Mouse (Mus musculus): ENCODE data around the gene Luc7l3. TPM values are rescaled to one million over a fixed set of nuclear protein-coding genes. Genes with fewer than 3 reads are reported as not detected.

Luc7l3 gene
- polyA plus RNA-seq, 1 experiment from 2014 or later: 173 TPM

- H3K27ac ChIP-seq: 0 out of 2 replicates have a peak overlapping the region, but pooled peaks have one; percentile 1
- peak; percentile 78 for ATAC-seq
- WGBS: 1% methylated on average over 18 of the region's 18 CpGs
Observed at GRCm38 (mm10) chr11:94265134-94265785, 56.5 kb downstream of the Luc7l3 start.

GRCm38 (mm10) chr11:94261585-94262370 is 60.0 kb downstream of the Luc7l3 start:
- Histone ChIP-seq H3K9ac (no peak overlapping the region), H3K36me3 (ENCODE audit: poor library complexity, severe bottlenecking) (no peaks in the 10 kb centered on the region), H3K27ac (no peak overlapping the region), H3K4me2 (no peak overlapping the region), H3K4me1 (peaks cover 13% of the 10 kb centered on the region), H3K9me3 (replicated peaks) (no peaks in the 10 kb centered on the region), H3K4me3 (no peak overlapping the region), H3K27me3 (no peaks in the 10 kb centered on the region)
- no peak for ATAC-seq
- WGBS: 82% methylated on average over 6 of the region's 6 CpGs

More at GRCm38 (mm10) chr11:94265134-94265785, 56.5 kb downstream of the Luc7l3 start:
- peaks cover 6% of the 10 kb centered on the region; the same call in 1 of the 2 replicates for H3K4me1 ChIP-seq
- H3K4me2 ChIP-seq: peak overlapping the region; percentile 59
- H3K9me3 ChIP-seq (replicated peaks): no peaks in the 10 kb centered on the region
- H3K4me3 ChIP-seq: peak overlapping the region; percentile 36
- peak overlapping the region; percentile 53 for H3K9ac ChIP-seq
- no peaks in the 10 kb centered on the region for H3K27me3 ChIP-seq
- no peaks in the 10 kb centered on the region for H3K36me3 ChIP-seq (ENCODE audit: poor library complexity, severe bottlenecking)

- Histone ChIP-seq H3K9me3 (replicated peaks) (no peaks in the 10 kb centered on the region), H3K36me3 (ENCODE audit: poor library complexity, severe bottlenecking) (no peaks in the 10 kb centered on the region), H3K27ac (no peak overlapping the region), H3K4me2 (no peak overlapping the region), H3K27me3 (no peaks in the 10 kb centered on the region), H3K4me3 (no peak overlapping the region), H3K4me1 (peaks cover 6% of the 10 kb centered on the region; the same call in 1 of the 2 replicates), H3K9ac (no peak overlapping the region)
- ATAC-seq: no peak
- WGBS: 42% methylated on average over 4 of the region's 4 CpGs
Observed at GRCm38 (mm10) chr11:94259814-94260213, 62.0 kb downstream of the Luc7l3 start.

- no peak overlapping the region for H3K4me2 ChIP-seq
- no peaks in the 10 kb centered on the region for H3K36me3 ChIP-seq (ENCODE audit: poor library complexity, severe bottlenecking)
- peaks cover 6% of the 10 kb centered on the region; the same call in 1 of the 2 replicates for H3K4me1 ChIP-seq
- H3K4me3 ChIP-seq: no peak overlapping the region
- WGBS: 61% methylated on average over 14 of the region's 14 CpGs
- ATAC-seq: peak; percentile 74; the same call in 1 of the 2 replicates
- no peaks in the 10 kb centered on the region for H3K9me3 ChIP-seq (replicated peaks)
- no peaks in the 10 kb centered on the region for H3K27me3 ChIP-seq
- H3K27ac ChIP-seq: no peak overlapping the region
- no peak overlapping the region for H3K9ac ChIP-seq
Observed at GRCm38 (mm10) chr11:94257987-94258386, 63.8 kb downstream of the Luc7l3 start.

GRCm38 (mm10) chr11:94255733-94256132 is 66.1 kb downstream of the Luc7l3 start:
- Histone ChIP-seq H3K9ac (no peak overlapping the region), H3K4me1 (peaks cover 6% of the 10 kb centered on the region; the same call in 1 of the 2 replicates), H3K27me3 (no peaks in the 10 kb centered on the region), H3K4me3 (no peak overlapping the region), H3K9me3 (replicated peaks) (no peaks in the 10 kb centered on the region), H3K27ac (no peak overlapping the region), H3K36me3 (ENCODE audit: poor library complexity, severe bottlenecking) (no peaks in the 10 kb centered on the region), H3K4me2 (no peak overlapping the region)
- ATAC-seq: peak; percentile 65; the same call in 1 of the 2 replicates
- WGBS: 57% methylated on average over 5 of the region's 5 CpGs

GRCm38 (mm10) chr11:94253691-94254090 is 68.1 kb downstream of the Luc7l3 start:
- Histone ChIP-seq H3K27ac (no peak overlapping the region), H3K9ac (no peak overlapping the region), H3K4me2 (no peak overlapping the region), H3K9me3 (replicated peaks) (no peaks in the 10 kb centered on the region), H3K4me3 (no peak overlapping the region), H3K36me3 (ENCODE audit: poor library complexity, severe bottlenecking) (no peaks in the 10 kb centered on the region), H3K4me1 (peaks cover 6% of the 10 kb centered on the region; the same call in 1 of the 2 replicates), H3K27me3 (no peaks in the 10 kb centered on the region)
- ATAC-seq: no peak
- 89% methylated on average over 10 of the region's 10 CpGs for WGBS

- no peak overlapping the region for H3K9ac ChIP-seq
- H3K27ac ChIP-seq: no peak overlapping the region
- no peaks in the 10 kb centered on the region for H3K27me3 ChIP-seq
- no peaks in the 10 kb centered on the region for H3K36me3 ChIP-seq (ENCODE audit: poor library complexity, severe bottlenecking)
- H3K4me2 ChIP-seq: no peak overlapping the region
- WGBS: 83% methylated on average over 9 of the region's 9 CpGs
- peaks cover 6% of the 10 kb centered on the region; the same call in 1 of the 2 replicates for H3K4me1 ChIP-seq
- no peak for ATAC-seq
- H3K4me3 ChIP-seq: no peak overlapping the region
- H3K9me3 ChIP-seq (replicated peaks): no peaks in the 10 kb centered on the region
Observed at GRCm38 (mm10) chr11:94253156-94253555, 68.6 kb downstream of the Luc7l3 start.

GRCm38 (mm10) chr11:94246789-94247061 is 75.1 kb downstream of the Luc7l3 start:
- Histone ChIP-seq H3K4me3 (no peak overlapping the region), H3K27ac (peak overlapping the region; percentile 60), H3K4me1 (peaks cover 41% of the 10 kb centered on the region), H3K4me2 (no peak overlapping the region), H3K27me3 (no peaks in the 10 kb centered on the region; the same call in 1 of the 2 replicates), H3K9ac (no peak overlapping the region), H3K9me3 (replicated peaks) (no peaks in the 10 kb centered on the region), H3K36me3 (ENCODE audit: poor library complexity, severe bottlenecking) (no peaks in the 10 kb centered on the region)
- WGBS: 71% methylated on average over 8 of the region's 8 CpGs
- no peak for ATAC-seq

- Histone ChIP-seq H3K4me1 (peaks cover 41% of the 10 kb centered on the region), H3K27me3 (no peaks in the 10 kb centered on the region; the same call in 1 of the 2 replicates), H3K4me2 (no peak within 1 kb of the TSS), H3K9me3 (replicated peaks) (no peaks in the 10 kb centered on the region), H3K36me3 (ENCODE audit: poor library complexity, severe bottlenecking) (no peaks in the 10 kb centered on the region), H3K9ac (no peak within 1 kb of the TSS), H3K27ac (peak within 1 kb of the TSS; percentile 60), H3K4me3 (no peak within 1 kb of the TSS)
- peak; percentile 91 for ATAC-seq
- 42% methylated on average over 17 of the region's 17 CpGs for WGBS
Observed at GRCm38 (mm10) chr11:94245955-94246788, 75.6 kb downstream of the Luc7l3 start, which contains the start of gene Wfikkn2. Gene Wfikkn2 (minus strand): TSS chr11:94246005.

- H3K4me1 ChIP-seq: peaks cover 47% of the 10 kb centered on the region
- peak overlapping the region; percentile 12; the same call in 1 of the 2 replicates for H3K27ac ChIP-seq
- no peaks in the 10 kb centered on the region for H3K36me3 ChIP-seq (ENCODE audit: poor library complexity, severe bottlenecking)
- H3K4me3 ChIP-seq: no peak overlapping the region
- no peak overlapping the region for H3K9ac ChIP-seq
- H3K9me3 ChIP-seq (replicated peaks): no peaks in the 10 kb centered on the region
- no peak for ATAC-seq
- 63% methylated on average over 9 of the region's 9 CpGs for WGBS
- H3K4me2 ChIP-seq: no peak overlapping the region
- H3K27me3 ChIP-seq: no peaks in the 10 kb centered on the region; the same call in 1 of the 2 replicates
Observed at GRCm38 (mm10) chr11:94244385-94244784, 77.4 kb downstream of the Luc7l3 start.

GRCm38 (mm10) chr11:94243422-94244180 is 78.2 kb downstream of the Luc7l3 start:
- Histone ChIP-seq H3K4me1 (peaks cover 47% of the 10 kb centered on the region), H3K9ac (peak overlapping the region; percentile 50; the same call in 1 of the 2 replicates)

More at GRCm38 (mm10) chr11:94243422-94244180, 78.2 kb downstream of the Luc7l3 start:
- no peaks in the 10 kb centered on the region for H3K36me3 ChIP-seq (ENCODE audit: poor library complexity, severe bottlenecking)
- ATAC-seq: no peak
- WGBS: 34% methylated on average over 15 of the region's 15 CpGs
- H3K27ac ChIP-seq: no peak overlapping the region
- no peaks in the 10 kb centered on the region for H3K9me3 ChIP-seq (replicated peaks)
- peak overlapping the region; percentile 24; the same call in 1 of the 2 replicates for H3K4me3 ChIP-seq
- H3K4me2 ChIP-seq: peak overlapping the region; percentile 56
- H3K27me3 ChIP-seq: no peaks in the 10 kb centered on the region; the same call in 1 of the 2 replicates
